Mouse (Mus musculus) heart, postnatal 25 days (tissue): Measurements from ENCODE around the gene Uqcr11. TPM values are rescaled to one million over a fixed set of nuclear protein-coding genes. Genes with fewer than 3 reads are reported as not detected.

Source experiments
- DNase-seq: peaks from one replicate; pipeline ENCODE4 v3.0.0; 2022; ENCODE audit warnings: low spot score
- intact Hi-C: fragments of 180-260 bp; cut with DNase I; formaldehyde crosslinking; loops from one replicate; pipeline ENCODE4 v1.15.1; 2025
- total RNA-seq, 2 experiments: library from RNA; stranded (reverse); gene quantifications; 2 replicates each; pipeline ENCODE4 v1.2.3; 2021

The Uqcr11 gene
- total RNA-seq = 1,000 to 10,000 TPM; 1,983 to 2,045 TPM

DNA sequence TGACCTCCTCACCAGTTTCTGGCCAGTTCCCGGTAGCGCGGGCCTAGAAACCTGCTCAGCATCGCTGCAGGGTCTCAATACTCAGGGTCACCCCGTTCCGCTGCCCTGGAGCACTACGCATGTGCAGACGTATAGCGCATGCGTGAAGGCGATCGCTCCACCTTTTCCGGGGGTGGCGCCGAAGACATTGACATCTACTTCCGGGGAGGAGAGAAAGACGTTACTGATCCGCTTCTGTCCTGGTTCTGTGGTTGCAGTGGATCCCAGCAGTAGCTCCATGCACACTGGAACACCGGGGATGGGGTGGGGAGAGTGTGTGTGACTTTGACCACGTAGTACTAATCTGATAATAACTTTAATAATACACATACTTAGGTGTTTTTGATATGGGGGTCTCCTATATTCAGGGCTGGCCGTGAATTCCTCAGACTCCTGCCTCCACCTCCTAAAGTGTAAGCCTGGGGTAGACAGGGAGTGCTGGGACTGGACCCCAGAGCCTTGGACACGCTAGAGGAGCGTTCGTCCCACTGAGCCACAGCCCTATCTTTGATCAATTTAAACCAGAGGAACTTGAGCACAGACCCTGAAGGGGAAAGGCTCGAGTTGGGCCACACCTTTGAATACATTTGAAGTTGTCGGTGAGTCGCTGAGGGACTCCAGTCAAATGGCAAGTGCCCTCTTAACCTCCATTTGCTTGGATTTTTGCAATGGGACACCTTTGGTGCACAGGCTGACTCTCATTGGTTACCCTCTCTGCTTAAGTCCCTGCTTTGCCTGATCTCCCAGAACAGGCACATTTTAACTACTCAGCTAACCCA lies at the start of gene Uqcr11:
Gene Uqcr11 (minus strand): TSS at position 147 of the 818 bp plus-strand sequence.
- intact Hi-C loops = no loop called here
- DNase-seq = peak; percentile 89

DNA sequence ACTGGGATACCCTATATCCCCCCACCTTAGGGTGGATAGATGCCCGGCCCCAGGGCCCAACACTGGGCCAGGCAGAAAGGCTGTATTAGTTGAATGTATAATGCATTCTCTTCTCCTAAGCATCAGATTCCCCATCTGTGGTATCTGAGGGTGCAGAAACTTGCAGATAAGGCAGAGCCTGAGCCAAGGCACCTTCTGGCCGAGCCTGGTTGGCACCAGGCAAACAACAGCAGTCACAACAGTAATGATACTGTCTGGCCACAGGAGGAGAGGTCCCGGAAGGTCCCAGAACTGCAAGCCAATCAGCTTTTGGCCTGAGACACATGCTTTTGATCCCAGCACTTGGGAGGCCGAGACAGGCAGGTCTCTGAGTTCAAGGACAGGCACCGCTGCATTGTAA lies 49.1 kb upstream of the Uqcr11 start:
- intact Hi-C loops = no loop called here
- DNase-seq = no peak

DNA sequence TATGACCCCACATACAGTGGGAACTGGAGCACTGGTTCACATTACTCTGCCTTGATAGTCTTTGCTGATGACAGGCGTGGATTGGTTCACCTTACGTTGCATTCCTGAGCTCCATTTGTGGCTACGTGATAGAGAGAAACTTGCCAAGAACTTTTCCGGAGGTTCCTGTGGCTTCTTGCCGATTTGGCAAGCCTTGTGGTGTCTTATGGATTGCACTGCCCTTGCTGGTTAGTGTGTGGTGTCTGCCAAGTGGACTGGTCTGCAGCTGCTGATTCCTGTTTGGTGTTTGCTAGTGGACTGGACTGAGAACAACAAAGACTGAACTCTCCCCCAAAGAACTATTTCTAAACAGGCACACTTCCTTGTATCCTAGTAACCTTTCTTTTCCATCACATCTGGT lies 48.2 kb upstream of the Uqcr11 start:
- intact Hi-C loops = no loop called here
- DNase-seq = no peak

DNA sequence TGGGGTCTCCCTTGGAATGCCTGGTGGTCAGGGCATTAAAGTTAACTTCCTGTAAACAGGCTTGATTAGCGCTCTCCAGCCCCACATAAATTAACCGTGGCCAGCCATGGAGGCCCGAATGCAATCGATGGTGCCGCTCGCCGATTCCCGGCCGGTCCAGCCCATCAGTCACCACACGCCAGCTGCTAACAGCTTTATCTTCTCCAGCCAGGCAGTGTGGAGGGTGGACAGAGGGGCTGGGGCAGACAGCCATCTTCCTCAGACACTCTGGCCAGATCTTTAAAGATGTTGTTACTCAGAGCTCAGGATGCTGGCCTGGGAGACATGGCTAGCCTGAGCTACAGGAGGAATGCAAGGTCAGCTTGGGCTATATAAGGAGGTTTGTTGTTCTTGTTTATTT lies 47.0 kb upstream of the Uqcr11 start:
- no peak for DNase-seq
- intact Hi-C loops = no loop called here

DNA sequence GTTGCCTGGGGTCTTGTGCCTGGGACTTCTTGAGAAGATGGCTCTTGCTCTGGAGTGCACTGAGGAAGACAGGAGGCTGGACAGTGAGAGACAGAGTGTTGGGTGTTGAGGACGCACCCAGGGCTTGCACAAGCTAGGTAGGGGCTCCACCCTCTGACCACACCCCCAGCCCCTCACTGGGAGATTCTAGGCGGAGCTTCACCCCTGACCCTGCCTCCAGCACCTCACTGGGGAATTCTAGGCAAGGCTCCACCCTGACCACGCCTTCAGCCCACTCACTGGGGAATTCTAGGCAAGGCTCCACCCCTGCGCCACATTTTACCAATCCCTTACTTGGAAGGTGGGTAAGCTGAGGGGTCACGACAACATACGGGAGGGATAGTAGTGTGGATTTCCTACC lies 44.0 kb upstream of the Uqcr11 start:
- no peak for DNase-seq
- intact Hi-C loops = no loop called here

- peak; percentile 27 for DNase-seq
- intact Hi-C loops = loop anchor here (1.0 to 5.0 kb wide), 2 partner anchors 63 to 101 kb away; no protein-coding TSS in a partner anchor
Measured at GRCm38 (mm10) chr10:80445898-80446601, 39.4 kb upstream of the Uqcr11 start.

- intact Hi-C loops = loop anchor here (5.0 kb wide), 1 partner anchor 102 kb away; no protein-coding TSS in a partner anchor
- DNase-seq = no peak
Measured at GRCm38 (mm10) chr10:80445052-80445451, 38.4 kb upstream of the Uqcr11 start.

- DNase-seq = no peak
Measured at GRCm38 (mm10) chr10:80444339-80445045, 37.9 kb upstream of the Uqcr11 start.

DNA sequence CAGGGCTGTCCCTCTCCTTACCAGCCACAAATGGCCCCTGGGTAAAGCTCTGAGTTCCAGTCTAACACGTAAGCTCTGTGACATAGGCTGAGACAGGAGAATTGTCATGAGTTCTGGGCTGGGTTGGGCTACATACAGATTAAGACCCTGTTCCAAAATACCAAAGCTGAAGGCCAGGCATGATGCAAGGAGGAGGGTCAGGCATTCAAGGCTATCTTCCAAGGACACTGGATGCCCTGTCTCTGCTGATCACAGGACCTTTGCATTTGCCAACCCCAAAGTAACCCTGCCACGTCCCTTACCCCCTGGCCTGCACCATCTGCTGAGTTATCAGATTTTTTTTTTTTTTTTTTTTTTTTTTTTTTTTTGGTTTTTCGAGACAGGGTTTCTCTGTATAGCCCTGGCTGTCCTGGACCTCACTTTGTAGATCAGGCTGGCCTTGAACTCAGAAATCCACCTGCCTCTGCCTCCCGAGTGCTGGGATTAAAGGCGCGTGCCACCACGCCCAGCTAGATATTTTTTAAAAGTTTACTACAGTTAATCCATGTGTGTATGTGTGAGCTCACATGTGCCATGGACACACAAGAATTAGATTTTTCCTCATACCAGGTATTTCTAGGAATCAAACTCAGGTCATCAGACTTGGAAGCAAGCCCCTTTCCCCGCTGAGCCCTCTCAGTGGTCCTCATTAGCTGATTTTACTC lies 37.1 kb upstream of the Uqcr11 start:
- DNase-seq = no peak
- intact Hi-C loops = no loop called here

More at GRCm38 (mm10) chr10:80444339-80445045, 37.9 kb upstream of the Uqcr11 start:
- intact Hi-C loops = loop anchor here (5.0 kb wide), 1 partner anchor 103 kb away; no protein-coding TSS in a partner anchor

- DNase-seq = no peak
- intact Hi-C loops = no loop called here
Measured at GRCm38 (mm10) chr10:80442989-80443388, 36.4 kb upstream of the Uqcr11 start.

DNA sequence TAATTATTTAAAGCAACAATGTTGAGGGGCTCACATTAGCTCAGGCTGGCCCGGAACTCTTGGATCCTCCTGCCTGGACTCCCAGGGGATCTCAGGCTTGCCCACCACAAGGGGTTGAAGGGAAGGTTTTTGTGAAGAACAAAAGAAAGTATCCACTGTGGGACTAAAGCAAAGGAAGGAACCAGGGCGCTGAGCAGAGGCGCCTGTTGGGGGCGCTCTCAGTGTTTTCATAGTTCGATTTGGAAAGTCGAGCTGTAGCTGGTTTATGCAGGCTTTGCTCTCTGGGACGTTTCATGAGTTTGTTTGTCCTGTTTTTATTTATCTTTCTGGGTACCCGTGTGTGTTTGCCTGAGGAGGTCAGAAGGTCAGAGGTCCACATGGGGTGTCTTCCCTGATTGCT lies 35.0 kb upstream of the Uqcr11 start:
- DNase-seq = no peak
- intact Hi-C loops = no loop called here

DNA sequence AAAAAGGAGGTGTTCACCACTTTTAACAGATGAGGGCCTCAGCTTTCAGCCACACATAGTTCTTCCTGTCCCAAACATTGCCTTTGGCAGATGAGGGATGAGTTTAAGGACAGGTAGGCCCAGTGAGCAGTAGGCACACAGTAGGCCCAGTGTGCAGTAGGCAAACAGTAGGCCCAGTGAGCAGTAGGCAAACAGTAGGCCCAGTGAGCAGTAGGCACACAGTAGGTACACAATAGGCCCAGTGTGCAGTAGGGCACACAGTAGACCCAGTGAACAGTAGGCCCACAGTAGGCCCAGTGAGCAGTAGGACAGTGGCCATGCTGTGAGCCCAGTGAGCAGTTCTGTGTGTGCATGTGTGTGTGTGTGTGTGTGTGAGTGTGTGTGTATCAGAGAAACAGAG lies 33.4 kb upstream of the Uqcr11 start:
- intact Hi-C loops = no loop called here

DNA sequence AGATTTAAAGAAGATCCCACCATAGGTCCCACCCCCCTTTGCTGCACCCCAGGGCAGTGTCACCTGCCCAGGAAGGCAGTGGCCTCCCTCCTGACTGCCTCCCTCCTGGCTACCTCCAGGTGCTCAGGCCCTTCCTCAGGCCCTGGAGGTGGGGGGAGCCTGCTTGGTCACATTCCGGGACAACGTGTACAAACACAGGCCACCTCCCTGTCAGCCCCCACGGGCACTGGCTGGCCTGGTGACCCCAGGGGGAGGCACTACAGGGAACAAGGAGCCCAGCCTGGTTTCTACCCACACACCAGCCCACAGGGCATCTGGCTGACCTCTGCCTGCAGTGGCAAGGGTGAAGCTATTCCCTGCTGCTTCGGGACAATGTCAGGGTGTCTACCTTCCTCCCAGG lies 31.3 kb upstream of the Uqcr11 start:
- intact Hi-C loops = loop anchor here (2.0 to 5.0 kb wide), 2 partner anchors 59 to 254 kb away; no protein-coding TSS in a partner anchor
- no peak for DNase-seq

More for the DNA sequence above, 33.4 kb upstream of the Uqcr11 start:
- no peak for DNase-seq

GRCm38 (mm10) chr10:80436276-80436675 lies 29.6 kb upstream of the Uqcr11 start:
- no peak for DNase-seq
- intact Hi-C loops = loop anchor here (2.0 to 5.0 kb wide), 2 partner anchors 57 to 256 kb away; no protein-coding TSS in a partner anchor

- intact Hi-C loops = loop anchor here (2.0 to 5.0 kb wide), 2 partner anchors 57 to 257 kb away; no protein-coding TSS in a partner anchor
- no peak for DNase-seq
Measured at GRCm38 (mm10) chr10:80435764-80436163, 29.1 kb upstream of the Uqcr11 start.

DNA sequence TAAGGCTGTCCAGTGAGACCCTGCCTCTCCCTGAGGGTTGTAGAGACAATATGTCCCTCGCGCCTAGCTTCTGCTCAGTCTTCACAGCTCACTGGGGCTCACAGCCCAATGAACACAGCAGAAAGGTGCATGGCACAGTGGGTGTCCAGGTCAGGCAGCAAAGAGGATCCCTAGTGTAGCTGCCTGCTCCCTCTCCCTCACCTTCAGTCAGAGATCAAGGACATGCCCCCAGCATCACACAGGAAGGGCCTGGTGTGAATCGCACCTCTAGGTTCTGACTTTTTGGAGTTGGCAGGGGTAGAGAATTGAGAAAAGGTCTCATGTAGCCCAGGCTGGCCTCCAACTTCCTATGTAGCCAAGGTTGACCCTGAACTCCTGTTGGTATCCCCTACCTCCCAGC lies 28.2 kb upstream of the Uqcr11 start:
- no peak for DNase-seq
- intact Hi-C loops = loop anchor here (5.0 kb wide), 1 partner anchor 257 kb away; no protein-coding TSS in a partner anchor

- intact Hi-C loops = no loop called here
Measured at GRCm38 (mm10) chr10:80434233-80434592, 27.6 kb upstream of the Uqcr11 start.

DNA sequence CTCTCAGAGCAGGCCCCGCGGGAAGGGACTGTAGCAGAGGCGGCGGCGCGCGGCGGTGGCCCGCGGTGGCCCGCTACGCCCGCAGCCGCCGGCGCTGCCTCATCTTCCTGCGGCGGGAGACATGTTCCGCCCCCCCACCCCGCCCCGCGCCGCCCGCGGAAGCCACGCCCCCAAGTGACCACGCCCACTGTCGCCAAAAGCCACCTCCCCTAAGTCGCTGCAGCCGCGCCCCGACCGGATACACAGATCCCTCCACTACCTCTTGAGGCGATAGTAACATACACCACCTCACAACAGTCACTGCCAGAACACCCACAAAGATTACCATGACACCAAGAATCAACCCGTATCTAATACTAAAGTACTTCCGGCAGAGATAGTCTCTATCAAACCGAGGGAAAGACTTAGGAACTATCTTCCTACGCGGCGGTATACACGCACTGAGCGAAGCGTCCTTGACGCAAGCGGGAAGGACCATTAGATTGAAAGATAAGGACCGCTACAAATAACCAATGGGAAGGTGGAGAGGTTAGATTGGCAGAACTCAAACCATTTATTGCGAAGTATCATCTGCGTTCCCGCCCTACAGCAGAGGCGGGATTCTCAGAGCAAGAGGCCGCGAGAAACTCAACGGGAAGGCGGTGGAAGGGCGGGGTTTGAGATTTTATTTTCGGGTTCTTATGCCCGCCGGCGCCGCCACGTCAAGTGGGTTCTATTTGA lies 27.0 kb upstream of the Uqcr11 start, which contains the start of gene Tcf3:
Gene Tcf3 (minus strand): TSS at position 135 of the 720 bp plus-strand sequence.
- intact Hi-C loops = no loop called here

More at GRCm38 (mm10) chr10:80434233-80434592, 27.6 kb upstream of the Uqcr11 start:
- DNase-seq = no peak

More for the DNA sequence above, 27.0 kb upstream of the Uqcr11 start, which contains the start of gene Tcf3:
- DNase-seq = peak; percentile 95
